Mouse (Mus musculus) spleen, adult 10 weeks (tissue): ENCODE measurements around the gene P2rx1. TPM values are rescaled to one million over a fixed set of nuclear protein-coding genes. Genes with fewer than 3 reads are reported as not detected.

Experiments used
- polyA plus RNA-seq: library from polyadenylated mRNA; stranded (reverse); fragments of 350-450 nt; fragmentation: Illumina TruSeq; extraction: RNeasy Lipid Tissue Mini Kit (QIAGEN cat#74804); gene quantifications from one replicate; pipeline ENCODE4 v1.2.3, GENCODE M21; 2015; ENCODE audit warnings: low replicate concordance; ENCODE audit not compliant: insufficient read depth

Gene P2rx1
- polyA plus RNA-seq = 5.7 TPM

DNA sequence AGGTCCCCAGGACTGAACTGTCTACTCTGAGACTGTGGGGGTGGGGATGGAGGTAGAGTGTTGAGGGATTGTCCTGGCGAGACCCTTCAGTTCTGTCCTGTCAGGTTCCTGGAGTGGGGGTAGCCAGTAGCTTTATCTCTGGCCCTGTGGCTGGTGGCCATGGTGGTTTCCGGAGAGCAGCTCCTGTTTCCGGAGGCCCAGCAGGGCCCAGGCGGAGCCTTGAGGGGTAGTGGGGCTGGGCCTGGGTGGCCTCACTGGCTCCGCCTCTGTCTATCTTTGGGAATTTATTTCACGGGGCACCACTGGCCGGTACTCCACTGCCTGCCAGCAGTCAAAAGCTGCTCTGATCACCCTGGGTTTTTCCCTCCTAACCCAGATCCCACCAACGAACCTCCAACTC, at the start of gene P2rx1:
Gene P2rx1 (plus strand): TSS at position 333 of the 400 bp plus-strand sequence.

DNA sequence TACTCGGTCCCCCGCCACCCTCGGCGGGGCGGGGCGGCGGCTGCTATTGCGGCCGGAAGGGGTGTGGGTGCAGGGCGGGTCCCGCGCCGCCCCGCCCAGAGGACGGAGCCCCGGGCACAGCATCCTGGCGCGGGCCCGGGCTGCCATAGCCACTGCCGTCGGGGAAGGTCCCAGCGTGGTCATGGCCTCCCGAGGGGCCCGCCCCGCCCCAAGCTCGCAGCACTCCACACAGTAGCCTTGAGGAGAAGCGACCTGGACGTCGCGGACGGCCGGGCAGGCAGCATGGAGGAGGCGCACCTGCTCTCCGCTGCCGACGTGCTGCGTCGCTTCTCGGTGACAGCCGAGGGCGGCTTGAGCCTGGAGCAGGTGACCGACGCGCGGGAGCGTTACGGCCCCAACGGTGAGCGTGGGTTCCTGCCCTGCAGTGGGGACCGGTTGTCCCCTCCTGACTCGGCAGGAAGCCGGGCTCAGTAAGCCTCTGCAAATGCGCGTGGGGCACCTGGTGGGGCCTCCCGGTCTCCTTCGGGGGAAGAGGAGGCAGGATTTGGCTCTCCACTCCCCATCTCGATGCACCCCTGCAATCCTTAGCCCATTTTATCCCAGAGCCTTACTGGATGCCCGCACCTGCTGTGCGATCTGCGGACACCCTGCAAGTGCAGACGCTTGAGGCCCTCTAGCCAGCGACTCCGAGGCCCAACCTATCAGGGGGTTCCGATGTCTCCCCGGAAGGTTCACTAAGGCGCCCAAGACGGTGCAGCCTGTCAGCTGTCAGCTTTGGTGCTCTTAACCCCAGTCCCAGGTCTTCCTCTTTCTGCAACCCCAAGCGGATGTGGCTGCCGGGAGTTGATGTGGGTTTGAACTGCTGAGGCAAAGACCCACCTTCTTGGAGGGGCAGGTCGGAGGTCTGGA, 37.6 kb upstream of the P2rx1 start, which contains the start of gene Atp2a3:
Gene Atp2a3 (plus strand): TSS at position 98 of the 909 bp plus-strand sequence.

DNA sequence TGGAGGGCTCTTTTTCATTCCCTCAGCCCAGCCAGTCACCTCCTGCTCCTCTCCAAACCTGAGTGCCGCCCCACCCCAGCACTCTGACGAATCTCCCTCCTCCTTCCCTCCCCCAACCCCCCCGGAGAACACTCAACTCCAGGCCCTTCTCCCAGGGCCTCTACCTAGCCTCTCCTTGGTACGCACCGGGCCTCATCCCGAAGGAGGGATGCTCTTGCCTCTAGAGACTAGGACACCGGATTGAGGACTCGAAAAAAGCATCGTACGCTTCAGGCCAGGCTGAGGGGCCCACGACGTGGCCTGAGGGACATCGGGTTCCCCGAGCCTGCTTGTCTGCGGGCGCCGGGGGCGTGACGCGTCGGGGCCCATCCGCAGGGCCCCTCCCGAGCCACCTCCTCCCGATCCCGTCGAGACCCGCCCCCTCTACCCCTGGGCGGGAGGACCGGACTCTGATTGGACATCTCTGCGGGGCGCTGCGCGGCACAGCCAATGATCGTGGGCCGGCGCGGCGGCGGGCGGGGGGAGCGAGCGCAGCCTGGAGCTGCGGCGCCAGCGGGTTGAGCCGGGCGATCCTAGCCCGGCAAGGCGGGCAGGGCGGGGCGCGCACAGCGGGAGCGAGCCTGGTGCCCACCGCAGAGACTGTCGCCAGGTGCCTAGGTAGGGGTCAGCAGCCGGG, 19.7 kb downstream of the P2rx1 start, which contains the start of gene Camkk1:
Gene Camkk1 (plus strand): TSS at position 538 of the 676 bp plus-strand sequence.

DNA sequence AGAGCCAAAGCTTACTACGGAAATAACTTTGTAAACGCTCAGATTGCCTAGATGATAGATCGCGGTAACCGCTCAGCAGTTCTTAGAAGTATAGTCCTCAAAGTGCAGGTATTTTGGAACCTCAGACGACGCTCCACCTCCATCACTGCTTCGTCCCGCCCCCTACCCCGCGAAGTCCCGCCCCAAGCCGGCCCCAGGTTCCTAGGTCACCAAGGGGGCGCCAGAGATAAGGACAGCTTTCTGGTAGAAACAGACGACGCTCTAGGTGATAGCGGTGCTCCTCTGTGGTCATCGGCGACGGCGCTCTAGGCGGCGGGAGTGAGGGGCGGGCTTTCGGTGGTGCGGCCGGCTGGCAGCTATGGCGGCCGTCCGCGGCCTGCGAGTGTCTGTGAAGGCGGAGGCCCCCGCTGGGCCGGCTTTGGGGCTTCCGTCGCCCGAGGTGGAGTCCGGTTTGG, 48.7 kb downstream of the P2rx1 start, which contains the start of gene Ncbp3:
Gene Ncbp3 (plus strand): TSS at position 242 of the 455 bp plus-strand sequence.

Other genes with a start within 250 kb of the P2rx1 start
- gene Cyb5d2, start 203.0 kb upstream of the P2rx1 start, polyA plus RNA-seq = 9.4 TPM
- gene Zzef1, start 202.9 kb upstream of the P2rx1 start, polyA plus RNA-seq = 39.0 TPM
- gene Atp2a3, start 37.9 kb upstream of the P2rx1 start, polyA plus RNA-seq = 185 TPM
- gene Camkk1, start 19.9 kb downstream of the P2rx1 start, polyA plus RNA-seq = 2.9 TPM
- 11.3 TPM for gene Ncbp3, start 48.7 kb downstream of the P2rx1 start, polyA plus RNA-seq
- gene Itgae, start 91.5 kb downstream of the P2rx1 start, polyA plus RNA-seq = 5.1 TPM
- gene Haspin, start 139.2 kb downstream of the P2rx1 start, polyA plus RNA-seq = 8.5 TPM
- gene P2rx5, start 161.3 kb downstream of the P2rx1 start, polyA plus RNA-seq = 0.90 TPM
- gene Emc6, start 177.9 kb downstream of the P2rx1 start, polyA plus RNA-seq = 43.9 TPM
- 26.3 TPM for gene Tax1bp3, start 178.0 kb downstream of the P2rx1 start, polyA plus RNA-seq
- 23.1 TPM for gene Ctns, start 199.9 kb downstream of the P2rx1 start, polyA plus RNA-seq
- gene Shpk, start 200.4 kb downstream of the P2rx1 start, polyA plus RNA-seq = 3.7 TPM
- gene Trpv1, start 235.2 kb downstream of the P2rx1 start, polyA plus RNA-seq = not detected